ENCODE assay signal across 22 mouse cellular contexts in genomic region chr2:32543031-32543449, GRCm38 (mm10). TPM values are rescaled to one million over a fixed set of nuclear protein-coding genes. Genes with fewer than 3 reads are reported as not detected.
DNase-seq lines count a peak whose midpoint lies in the region; ATAC-seq lines count a peak whose summit lies in the region.
"Had no signal": no experiment of that assay in that cellular context is flagged by ENCODE, and none has a peak within 500 bp of the region (broad histone marks: within the 10 kb centered on the region; RNA-seq: fewer than 3 reads in every experiment).

No protein-coding gene starts in this region.

- peaks cover 43% of the 10 kb centered on the region for H3K4me1 ChIP-seq in intestine, embryonic 15.5 days (replicated peaks)
- H3K4me1 ChIP-seq in intestine, embryonic 16.5 days (ENCODE audit: control insufficient read depth, insufficient read depth, low read length) = peaks cover 56% of the 10 kb centered on the region

- H3K4me2 ChIP-seq in intestine, embryonic 15.5 days (replicated peaks) = no peak overlapping the region
- no peak overlapping the region for H3K4me2 ChIP-seq in intestine, embryonic 16.5 days (ENCODE audit: low read depth, low read length)
- H3K4me2 ChIP-seq: forebrain, embryonic 15.5 days; heart, embryonic 12.5 days; midbrain, embryonic 12.5 days; stomach, embryonic 15.5 days had no signal

- peak; percentile 59 to 63 for DNase-seq in right cerebral cortex, postnatal 10 days (ENCODE audit: low spot score in 2 of 2)
- DNase-seq in right cerebral cortex, postnatal 14 days = no peak
- DNase-seq in cerebellum, adult 9-10 months = peak; percentile 73
- no peak for DNase-seq in thymus, postnatal 36 days
- DNase-seq in thymus, postnatal 10 days (ENCODE audit: low spot score in 2 of 2) = no peak
- DNase-seq: adrenal gland, adult 2 months; heart, postnatal 36 days; kidney, postnatal 4 days; lung, postnatal 4 days; thymus, postnatal 14 days had no signal

- 54% methylated on average over 3 of the region's 3 CpGs for WGBS in intestine, embryonic 15.5 days
- 54% methylated on average over 3 of the region's 3 CpGs for WGBS in intestine, embryonic 16.5 days

- no peaks in the 10 kb centered on the region for H3K36me3 ChIP-seq in intestine, embryonic 15.5 days
- no peaks in the 10 kb centered on the region for H3K36me3 ChIP-seq in intestine, embryonic 16.5 days (ENCODE audit: control insufficient read depth, insufficient read depth, low read length)
- H3K36me3 ChIP-seq: forebrain, embryonic 15.5 days; heart, embryonic 12.5 days; midbrain, embryonic 12.5 days; stomach, embryonic 15.5 days had no signal

- ATAC-seq in intestine, embryonic 15.5 days = 0 out of 2 replicates have a peak, but pooled peaks have one; percentile 7
- ATAC-seq in intestine, embryonic 16.5 days = no peak
- peak; percentile 61 for ATAC-seq in megakaryocyte progenitor cell, adult 5-6 weeks (replicated peaks; ENCODE audit: poor library complexity)
- ATAC-seq: forebrain, embryonic 15.5 days had no signal

- H3K9ac ChIP-seq in intestine, embryonic 15.5 days = no peak overlapping the region
- H3K9ac ChIP-seq in intestine, embryonic 16.5 days (ENCODE audit: low read depth, low read length) = no peak overlapping the region; the same call in 1 of the 2 replicates
- H3K9ac ChIP-seq: forebrain, embryonic 15.5 days; heart, embryonic 12.5 days; midbrain, embryonic 12.5 days; stomach, embryonic 15.5 days had no signal

- no peak overlapping the region for H3K27ac ChIP-seq in intestine, embryonic 15.5 days
- no peak overlapping the region for H3K27ac ChIP-seq in intestine, embryonic 16.5 days (ENCODE audit: low read length)
- H3K27ac ChIP-seq: forebrain, embryonic 15.5 days; midbrain, embryonic 12.5 days; stomach, embryonic 15.5 days had no signal

- no peaks in the 10 kb centered on the region for H3K27me3 ChIP-seq in intestine, embryonic 15.5 days (replicated peaks)
- H3K27me3 ChIP-seq in intestine, embryonic 16.5 days (replicated peaks; ENCODE audit: control insufficient read depth, insufficient read depth, low read length) = no peaks in the 10 kb centered on the region
- H3K27me3 ChIP-seq: forebrain, embryonic 15.5 days; heart, embryonic 12.5 days; midbrain, embryonic 12.5 days; stomach, embryonic 15.5 days had no signal

- no peak overlapping the region for H3K4me3 ChIP-seq in intestine, embryonic 15.5 days (replicated peaks)
- H3K4me3 ChIP-seq in intestine, embryonic 16.5 days (ENCODE audit: low read length) = no peak overlapping the region
- H3K4me3 ChIP-seq: erythroblast, embryonic 14.5 days; forebrain, embryonic 15.5 days; heart, embryonic 12.5 days; midbrain, embryonic 12.5 days; stomach, embryonic 15.5 days had no signal

- H3K9me3 ChIP-seq in intestine, embryonic 15.5 days = no peaks in the 10 kb centered on the region
- H3K9me3 ChIP-seq in intestine, embryonic 16.5 days (ENCODE audit: control insufficient read depth, low read length) = no peaks in the 10 kb centered on the region
- H3K9me3 ChIP-seq: forebrain, embryonic 15.5 days; heart, embryonic 12.5 days; midbrain, embryonic 12.5 days; stomach, embryonic 15.5 days had no signal

RNA-seq across cellular contexts. Expression of gene Fam102a, which starts 7.9 kb away (rescaled TPM):
- 9.7 and 9.8 TPM in 2 replicates for polyA plus RNA-seq in intestine, embryonic 15.5 days (2015; fragmentation: Nextera tagmentation; extraction: Ambion mirVana)
- polyA plus RNA-seq in intestine, embryonic 16.5 days (2015; fragmentation: Nextera tagmentation; extraction: Ambion mirVana) = 7.6 and 9.4 TPM in 2 replicates
- 1.9 and 2.9 TPM in 2 replicates for total RNA-seq in megakaryocyte progenitor cell, adult 5-6 weeks (2015)
- 1.9 and 2.2 TPM in 2 replicates for total RNA-seq in megakaryocyte progenitor cell, adult 5-6 weeks (2017)

RNA-seq across cellular contexts. Expression of gene Dpm2, which starts 27.6 kb away (rescaled TPM):
- 115 and 121 TPM in 2 replicates for polyA plus RNA-seq in intestine, embryonic 15.5 days (2015; fragmentation: Nextera tagmentation; extraction: Ambion mirVana)
- polyA plus RNA-seq in intestine, embryonic 16.5 days (2015; fragmentation: Nextera tagmentation; extraction: Ambion mirVana) = 123 and 128 TPM in 2 replicates
- total RNA-seq in megakaryocyte progenitor cell, adult 5-6 weeks (2015) = 76.6 and 87.2 TPM in 2 replicates
- total RNA-seq in megakaryocyte progenitor cell, adult 5-6 weeks (2017) = 26.5 and 32.3 TPM in 2 replicates

RNA-seq across cellular contexts. Expression of gene Pip5kl1, which starts 31.6 kb away (rescaled TPM):
- 0.56 and 0.69 TPM in 2 replicates for polyA plus RNA-seq in intestine, embryonic 15.5 days (2015; fragmentation: Nextera tagmentation; extraction: Ambion mirVana)
- polyA plus RNA-seq in intestine, embryonic 16.5 days (2015; fragmentation: Nextera tagmentation; extraction: Ambion mirVana) = 0.33 and 0.34 TPM in 2 replicates
- total RNA-seq in megakaryocyte progenitor cell, adult 5-6 weeks (2015) = not detected in 2 replicates
- total RNA-seq in megakaryocyte progenitor cell, adult 5-6 weeks (2017) = not detected in 2 replicates
- total RNA-seq: gastrocnemius, adult 18-20 months had no signal
- polyA plus RNA-seq: erythroblast, embryonic 14.5 days; liver, embryonic 16.5 days had no signal

RNA-seq across cellular contexts. Expression of gene 9430097D07Rik, which starts 32.4 kb away (rescaled TPM):
- not detected in 2 replicates for polyA plus RNA-seq in intestine, embryonic 15.5 days (2015; fragmentation: Nextera tagmentation; extraction: Ambion mirVana)
- not detected in 2 replicates for polyA plus RNA-seq in intestine, embryonic 16.5 days (2015; fragmentation: Nextera tagmentation; extraction: Ambion mirVana)
- not detected in 2 replicates for total RNA-seq in megakaryocyte progenitor cell, adult 5-6 weeks (2015)
- not detected in 2 replicates for total RNA-seq in megakaryocyte progenitor cell, adult 5-6 weeks (2017)
- total RNA-seq: adrenal gland, adult 2 months; gastrocnemius, adult 18-20 months; heart, postnatal 36 days; neutrophil, adult 5-6 weeks had no signal
- polyA plus RNA-seq: adrenal gland, adult 2 months; erythroblast, embryonic 14.5 days; gonadal fat pad, adult 2 months had no signal

RNA-seq across cellular contexts. Expression of gene St6galnac4, which starts 43.9 kb away (rescaled TPM):
- 16.4 and 18.8 TPM in 2 replicates for polyA plus RNA-seq in intestine, embryonic 15.5 days (2015; fragmentation: Nextera tagmentation; extraction: Ambion mirVana)
- polyA plus RNA-seq in intestine, embryonic 16.5 days (2015; fragmentation: Nextera tagmentation; extraction: Ambion mirVana) = 14.7 and 16.5 TPM in 2 replicates
- 26.2 and 33.1 TPM in 2 replicates for total RNA-seq in megakaryocyte progenitor cell, adult 5-6 weeks (2015)
- 38.7 and 40.4 TPM in 2 replicates for total RNA-seq in megakaryocyte progenitor cell, adult 5-6 weeks (2017)

Comparison
In these comparisons a context has a peak if more than half of its experiments do, and no peak if none do; other contexts are left out.
1. DNase-seq: peak in right cerebral cortex, postnatal 10 days (2 of 2) and cerebellum, adult 9-10 months (single experiment); none in right cerebral cortex, postnatal 14 days (single experiment), thymus, postnatal 36 days (0 of 2) and thymus, postnatal 10 days (0 of 2).